Mouse (Mus musculus) testis, adult 2 months (tissue): ENCODE data around the gene Nr2f6. TPM values are rescaled to one million over a fixed set of nuclear protein-coding genes. Genes with fewer than 3 reads are reported as not detected.

Experiments used
- H3K27ac ChIP-seq: fragments of 200-500 bp; 2 replicates; pipeline ENCODE4 v1.5.1; 2012; ENCODE audit warnings: low read depth, low read length; ENCODE audit not compliant: control insufficient read depth, insufficient read depth
- H3K27me3 ChIP-seq: fragments of 200-500 bp; 2 replicates; pipeline ENCODE4 v1.6.1; 2012; ENCODE audit warnings: mild to moderate bottlenecking, low read length, moderate library complexity; ENCODE audit not compliant: control insufficient read depth, insufficient read depth
- H3K36me3 ChIP-seq: fragments of 200-500 bp; 2 replicates; pipeline ENCODE4 v1.6.1; 2012; ENCODE audit warnings: mild to moderate bottlenecking, low read length; ENCODE audit not compliant: control insufficient read depth, insufficient read depth
- H3K4me1 ChIP-seq: fragments of 200-500 bp; 2 replicates; pipeline ENCODE4 v1.6.1; 2012; ENCODE audit warnings: low read length; ENCODE audit not compliant: control insufficient read depth, insufficient read depth
- H3K4me3 ChIP-seq: fragments of 200-500 bp; 2 replicates; pipeline ENCODE4 v1.5.1; 2012; ENCODE audit warnings: low read depth, mild to moderate bottlenecking, low read length, moderate library complexity, mixed read lengths; ENCODE audit not compliant: control insufficient read depth
- CTCF ChIP-seq: fragments of 200-500 bp; IDR thresholded peaks from 2 replicates; pipeline ENCODE4 v1.5.1; 2012; ENCODE audit warnings: low read depth, mild to moderate bottlenecking, inconsistent platforms, low read length, moderate library complexity; ENCODE audit not compliant: control insufficient read depth, insufficient read depth, insufficient replicate concordance
- POLR2A ChIP-seq: fragments of 200-500 bp; IDR thresholded peaks from 2 replicates; pipeline ENCODE4 v1.6.1; 2012; ENCODE audit warnings: low read depth, mild to moderate bottlenecking, inconsistent platforms, low read length, moderate library complexity; ENCODE audit not compliant: control insufficient read depth
- polyA plus RNA-seq: library from polyadenylated mRNA; depleted of rRNA; stranded (reverse); fragments of >200 nt; gene quantifications from 2 replicates; pipeline ENCODE4 v1.2.3, GENCODE M21; 2012; rRNA removed

Gene Nr2f6
- 10.2 and 10.8 TPM in 2 replicates for polyA plus RNA-seq

- Histone ChIP-seq H3K27me3 (no peaks in the 10 kb centered on the region), H3K4me3 (peak within 1 kb of the TSS; percentile 82), H3K4me1 (peaks cover 15% of the 10 kb centered on the region), H3K27ac (peak within 1 kb of the TSS; percentile 86), H3K36me3 (no peaks in the 10 kb centered on the region)
- TF ChIP-seq CTCF, result no peak
- TF ChIP-seq POLR2A, result 0 out of 2 replicates have a peak, but pooled peaks have one; percentile 2
Observed at GRCm38 (mm10) chr8:71381421-71381970, at the start of gene Nr2f6. Gene Nr2f6 (minus strand): TSS chr8:71381960.

GRCm38 (mm10) chr8:71422121-71422520, 40.4 kb upstream of the Nr2f6 start:
- no peak for TF ChIP-seq CTCF
- no peak for TF ChIP-seq POLR2A
- H3K27me3 ChIP-seq, result no peaks in the 10 kb centered on the region
- H3K36me3 ChIP-seq, result no peaks in the 10 kb centered on the region
- H3K4me3 ChIP-seq, result no peak overlapping the region
- no peaks in the 10 kb centered on the region for H3K4me1 ChIP-seq
- H3K27ac ChIP-seq, result no peak overlapping the region

GRCm38 (mm10) chr8:71411535-71412273, 29.9 kb upstream of the Nr2f6 start:
- no peak for TF ChIP-seq POLR2A
- TF ChIP-seq CTCF, result no peak
- no peaks in the 10 kb centered on the region for H3K36me3 ChIP-seq
- H3K27ac ChIP-seq, result no peak overlapping the region

GRCm38 (mm10) chr8:71408231-71408630, 26.5 kb upstream of the Nr2f6 start:
- Histone ChIP-seq H3K4me3 (no peak overlapping the region), H3K36me3 (no peaks in the 10 kb centered on the region), H3K4me1 (peaks cover 12% of the 10 kb centered on the region), H3K27ac (no peak overlapping the region), H3K27me3 (no peaks in the 10 kb centered on the region)
- TF ChIP-seq POLR2A (no peak), CTCF (no peak)

More at GRCm38 (mm10) chr8:71411535-71412273, 29.9 kb upstream of the Nr2f6 start:
- peaks cover 1% of the 10 kb centered on the region for H3K4me1 ChIP-seq
- no peaks in the 10 kb centered on the region for H3K27me3 ChIP-seq
- no peak overlapping the region for H3K4me3 ChIP-seq

GRCm38 (mm10) chr8:71407441-71407840, 25.7 kb upstream of the Nr2f6 start:
- H3K4me1 ChIP-seq, result peaks cover 12% of the 10 kb centered on the region
- H3K27ac ChIP-seq, result no peak overlapping the region
- TF ChIP-seq POLR2A, result no peak
- no peak for TF ChIP-seq CTCF
- H3K4me3 ChIP-seq, result no peak overlapping the region
- no peaks in the 10 kb centered on the region for H3K27me3 ChIP-seq
- no peaks in the 10 kb centered on the region for H3K36me3 ChIP-seq

GRCm38 (mm10) chr8:71406099-71407015, 24.6 kb upstream of the Nr2f6 start:
- peaks cover 12% of the 10 kb centered on the region for H3K4me1 ChIP-seq
- H3K27me3 ChIP-seq, result no peaks in the 10 kb centered on the region
- TF ChIP-seq POLR2A (no peak), CTCF (peak; percentile 44; the same call in 1 of the 2 replicates)
- no peaks in the 10 kb centered on the region for H3K36me3 ChIP-seq
- H3K27ac ChIP-seq, result no peak overlapping the region
- H3K4me3 ChIP-seq, result peak overlapping the region; percentile 73

- H3K36me3 ChIP-seq, result no peaks in the 10 kb centered on the region
- H3K27ac ChIP-seq, result no peak within 1 kb of the TSS
- peaks cover 12% of the 10 kb centered on the region for H3K4me1 ChIP-seq
- peak within 1 kb of the TSS; percentile 73 for H3K4me3 ChIP-seq
- H3K27me3 ChIP-seq, result no peaks in the 10 kb centered on the region
- no peak; the same call in 1 of the 2 replicates for TF ChIP-seq POLR2A
- peak; percentile 50; the same call in 1 of the 2 replicates for TF ChIP-seq CTCF
Observed at GRCm38 (mm10) chr8:71405401-71406098, 23.8 kb upstream of the Nr2f6 start, which contains the start of gene Ankle1. Gene Ankle1 (plus strand): TSS chr8:71406010.
